Mouse (Mus musculus): ENCODE results near the gene Ubtf.
"Not testable (repeated sequence)": the region's sequence is repeated elsewhere in the genome, so short reads cannot be mapped to it uniquely, and the experiment has no call there.

The Ubtf gene

GRCm38 (mm10) chr11:102319410-102319792 is at the start of gene Ubtf:
Gene Ubtf (minus strand): TSS chr11:102319742.
- no peak for DNase-seq (ENCODE audit: low read depth)

DNA sequence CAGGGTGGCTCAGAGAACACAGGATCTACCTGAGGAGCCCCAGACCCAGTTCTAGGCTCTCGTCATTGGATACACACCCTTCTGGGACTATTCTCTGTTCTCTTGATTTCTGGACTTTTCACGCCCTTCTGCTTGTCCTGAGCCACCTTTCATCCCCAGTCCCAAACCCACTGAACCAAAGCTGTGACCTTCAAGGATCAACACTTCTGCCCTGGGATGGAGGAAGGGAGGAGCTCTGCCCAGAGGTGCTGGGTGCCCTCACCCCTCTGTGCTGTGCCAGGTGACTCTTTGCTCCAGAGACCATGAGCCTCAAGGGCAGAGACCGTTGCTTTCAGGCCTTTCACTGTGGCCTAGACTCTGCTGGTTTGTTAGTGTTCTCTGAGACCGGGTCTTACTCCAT is 49.7 kb upstream of the Ubtf start:
- DNase-seq (ENCODE audit: low read depth), result no peak

DNA sequence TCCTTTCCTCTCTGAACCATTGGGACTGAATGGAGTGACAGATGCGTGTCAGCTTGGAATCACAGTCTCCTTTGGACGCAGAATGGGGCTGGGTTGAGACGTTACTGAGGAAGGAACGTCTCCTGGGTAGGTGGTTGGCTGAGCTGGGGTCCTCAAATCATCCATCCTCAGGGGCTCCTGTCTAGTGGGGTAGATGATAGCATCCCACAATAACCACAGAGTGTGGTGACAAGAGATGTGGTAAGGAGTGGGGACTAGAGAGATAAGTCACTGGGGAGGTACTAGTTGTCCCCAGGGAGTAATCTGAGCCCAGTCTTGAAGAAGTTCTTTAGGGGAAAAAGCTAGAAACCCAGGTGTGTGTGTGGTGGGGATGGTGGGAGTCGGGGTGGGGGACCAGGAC is 48.8 kb upstream of the Ubtf start:
- DNase-seq (ENCODE audit: low read depth), result no peak

DNA sequence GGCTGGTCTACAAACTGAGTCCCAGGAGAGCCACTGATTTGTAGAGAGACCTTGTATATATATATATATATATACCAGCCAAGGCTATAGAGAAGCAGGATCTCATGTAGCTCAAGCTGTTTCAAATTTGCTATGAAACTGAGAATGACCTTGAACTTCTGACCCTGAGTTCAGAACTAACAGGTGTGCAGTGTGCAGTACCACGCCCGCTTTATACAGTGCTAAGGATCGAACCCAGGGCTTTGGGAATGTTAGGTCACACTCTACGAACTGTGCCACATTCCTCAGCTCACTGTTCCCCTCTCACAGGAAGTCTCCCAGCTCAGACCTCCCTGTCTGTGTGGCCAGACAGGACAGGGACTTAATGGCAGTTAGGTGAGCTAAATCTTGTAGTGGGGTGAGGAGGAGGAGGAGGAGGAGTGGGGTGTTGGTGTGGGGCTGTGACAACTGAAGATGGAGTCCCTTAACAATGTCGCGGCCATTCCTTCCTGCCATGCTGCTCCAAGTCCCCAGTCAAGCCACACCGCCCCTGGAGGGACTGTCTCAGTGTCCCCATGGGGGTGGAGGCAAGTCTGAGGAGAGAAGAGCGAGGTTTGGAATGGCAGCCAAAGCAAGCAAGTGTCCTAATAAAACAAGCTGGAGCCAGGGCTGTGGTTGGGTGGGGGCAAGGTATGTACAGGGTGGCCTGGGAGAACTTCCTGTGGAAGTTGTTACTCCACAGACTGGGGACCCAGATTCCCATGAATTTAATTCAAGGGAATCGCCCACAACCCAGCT is 48.1 kb upstream of the Ubtf start:
- no peak for DNase-seq (ENCODE audit: low read depth)

- not testable (repeated sequence) for DNase-seq (ENCODE audit: low read depth)
Observed at GRCm38 (mm10) chr11:102366103-102366502, 46.6 kb upstream of the Ubtf start, which contains the start of gene Slc4a1. Gene Slc4a1 (minus strand): TSS chr11:102366203.

DNA sequence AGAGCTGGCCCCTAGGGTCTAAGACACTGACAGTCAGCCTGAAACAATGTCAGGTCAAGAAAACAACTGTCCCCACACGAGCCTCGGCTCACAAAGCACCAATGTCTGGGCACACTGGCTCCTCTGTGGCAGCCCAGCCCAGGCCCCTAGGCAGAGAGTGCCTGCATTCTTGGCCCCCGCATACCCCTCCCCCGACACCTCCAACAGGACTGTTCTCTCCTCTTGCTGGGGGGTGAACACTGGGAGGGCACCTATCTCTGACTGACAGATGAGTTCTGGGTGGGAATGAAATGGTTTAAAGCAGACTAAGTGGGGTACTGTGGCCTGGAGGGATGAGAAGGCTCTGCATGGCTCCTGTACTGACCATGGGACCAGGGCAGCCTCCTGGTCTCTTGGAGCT is 46.2 kb upstream of the Ubtf start:
- DNase-seq (ENCODE audit: low read depth), result no peak

GRCm38 (mm10) chr11:102364570-102365371 is 45.2 kb upstream of the Ubtf start:
- no peak for DNase-seq (ENCODE audit: low read depth)

DNA sequence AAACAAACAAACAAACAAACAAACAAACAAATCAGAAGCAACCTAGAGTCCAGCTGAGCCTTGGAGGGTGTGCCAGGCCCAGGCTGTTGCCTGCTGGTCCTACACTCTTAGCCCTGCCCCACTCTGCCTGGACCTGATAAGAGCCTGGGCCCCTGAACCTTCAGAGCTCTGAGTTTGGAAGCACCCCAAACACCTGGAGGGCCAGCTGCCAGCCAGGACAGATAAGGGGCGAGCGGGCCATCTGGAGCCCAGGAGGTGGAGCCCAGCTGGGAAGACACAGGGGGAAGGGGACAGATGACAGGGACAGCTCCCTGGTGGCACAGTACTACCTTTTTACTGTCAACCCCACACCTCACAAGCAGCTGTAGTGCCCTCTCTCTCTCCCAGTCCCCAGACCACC is 44.1 kb upstream of the Ubtf start:
- DNase-seq (ENCODE audit: low read depth), result no peak

DNA sequence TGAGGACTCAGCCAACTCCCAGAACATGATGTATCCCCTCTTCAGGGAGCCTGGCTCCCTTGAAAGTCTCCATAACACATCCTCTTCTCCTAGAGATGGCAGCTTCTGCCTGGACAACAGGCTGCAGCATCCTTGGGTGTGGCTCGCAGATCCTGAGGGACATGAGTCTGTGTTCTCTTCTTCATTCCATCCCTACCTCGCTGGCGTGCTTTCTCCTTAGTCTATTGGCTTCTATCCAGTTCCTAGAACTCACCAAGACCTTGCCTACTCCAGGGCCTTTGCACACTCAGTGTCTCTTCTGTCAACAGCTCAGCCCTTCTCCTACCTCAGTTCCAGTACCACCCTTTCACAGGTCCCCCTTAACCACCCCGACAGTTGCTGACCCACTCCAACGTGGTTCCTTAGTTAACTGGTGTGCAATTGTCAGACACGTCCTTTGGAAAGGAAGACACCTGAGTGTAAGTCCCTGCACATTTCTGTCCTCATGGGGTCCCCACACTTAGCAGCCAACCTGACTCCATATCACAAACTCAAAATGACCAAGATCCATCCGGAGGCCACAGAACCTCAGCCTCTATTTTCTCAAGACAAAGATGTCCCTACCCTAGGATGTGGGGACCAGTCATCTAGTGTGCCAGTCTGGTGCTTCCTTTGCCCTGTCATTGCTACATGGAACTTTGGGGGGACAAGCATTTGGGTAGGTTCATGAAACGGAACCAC is 42.4 kb upstream of the Ubtf start:
- DNase-seq (ENCODE audit: low read depth), result no peak

GRCm38 (mm10) chr11:102358365-102358764 is 38.8 kb upstream of the Ubtf start:
- DNase-seq (ENCODE audit: low read depth), result no peak

- DNase-seq (ENCODE audit: low read depth), result no peak
Observed at GRCm38 (mm10) chr11:102356636-102357350, 37.3 kb upstream of the Ubtf start.

GRCm38 (mm10) chr11:102356190-102356589 is 36.6 kb upstream of the Ubtf start:
- no peak for DNase-seq (ENCODE audit: low read depth)

GRCm38 (mm10) chr11:102355501-102355900 is 36.0 kb upstream of the Ubtf start:
- DNase-seq (ENCODE audit: low read depth), result no peak

DNA sequence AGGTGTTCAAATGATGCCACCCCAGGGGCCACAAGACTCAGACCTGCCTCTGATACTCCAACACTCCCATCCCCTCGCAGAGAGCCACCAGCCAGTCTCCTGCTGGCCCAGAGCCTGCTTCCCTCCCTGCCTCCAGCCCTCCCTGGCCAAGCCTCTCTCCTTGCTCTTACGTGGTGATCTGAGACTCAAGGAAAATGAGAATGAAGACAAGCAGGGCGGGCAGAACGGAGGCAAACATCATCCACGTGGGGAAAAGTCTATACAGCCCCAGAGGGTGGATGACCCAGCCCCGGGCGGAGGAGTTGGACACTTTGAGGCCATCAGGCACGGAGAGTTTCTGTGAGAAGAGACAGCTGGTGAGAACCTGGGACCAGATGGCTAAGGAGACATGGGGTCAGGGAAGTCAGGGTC is 33.5 kb upstream of the Ubtf start:
- no peak for DNase-seq (ENCODE audit: low read depth)

GRCm38 (mm10) chr11:102352378-102352777 is 32.8 kb upstream of the Ubtf start:
- DNase-seq (ENCODE audit: low read depth), result no peak

- no peak for DNase-seq (ENCODE audit: low read depth)
Observed at GRCm38 (mm10) chr11:102350981-102351523, 31.5 kb upstream of the Ubtf start.

- DNase-seq (ENCODE audit: low read depth), result no peak
Observed at GRCm38 (mm10) chr11:102350416-102350815, 30.9 kb upstream of the Ubtf start.

DNA sequence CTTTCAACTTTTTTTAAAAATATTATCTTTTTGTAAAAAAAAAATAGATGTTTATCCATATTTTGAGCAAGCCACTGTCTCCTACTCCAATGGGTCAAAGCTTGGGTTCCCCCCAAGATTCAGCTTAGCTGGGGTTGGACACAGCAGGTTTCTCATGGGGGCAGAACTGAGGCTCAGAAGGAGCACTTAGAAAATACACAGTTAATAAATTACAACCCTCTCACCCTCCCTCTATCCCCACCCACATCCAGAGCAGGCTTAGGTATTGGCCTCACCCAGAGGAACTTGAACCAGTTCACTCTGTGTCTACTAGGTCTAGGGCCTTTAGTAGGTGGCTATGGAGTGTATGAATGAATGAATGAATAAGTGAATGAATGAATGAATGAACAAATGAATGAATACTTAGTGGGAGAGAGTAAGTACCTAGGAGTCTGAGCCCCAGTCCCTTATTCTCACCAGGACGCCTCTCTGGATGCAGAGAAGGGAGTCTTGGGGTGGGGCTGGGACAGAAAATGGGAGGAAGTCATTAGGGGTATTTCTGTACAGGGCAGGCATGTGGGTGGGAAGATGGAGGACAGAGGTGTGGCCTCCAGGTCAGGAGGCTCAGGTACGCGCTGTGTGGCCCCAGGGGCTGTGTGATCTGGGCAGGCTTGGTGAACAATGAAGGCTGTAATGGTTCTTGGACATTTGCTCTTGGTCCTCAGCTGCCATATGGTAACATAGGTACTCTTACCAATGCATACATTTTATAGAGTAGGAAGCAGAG is 29.8 kb upstream of the Ubtf start:
- no peak for DNase-seq (ENCODE audit: low read depth)

DNA sequence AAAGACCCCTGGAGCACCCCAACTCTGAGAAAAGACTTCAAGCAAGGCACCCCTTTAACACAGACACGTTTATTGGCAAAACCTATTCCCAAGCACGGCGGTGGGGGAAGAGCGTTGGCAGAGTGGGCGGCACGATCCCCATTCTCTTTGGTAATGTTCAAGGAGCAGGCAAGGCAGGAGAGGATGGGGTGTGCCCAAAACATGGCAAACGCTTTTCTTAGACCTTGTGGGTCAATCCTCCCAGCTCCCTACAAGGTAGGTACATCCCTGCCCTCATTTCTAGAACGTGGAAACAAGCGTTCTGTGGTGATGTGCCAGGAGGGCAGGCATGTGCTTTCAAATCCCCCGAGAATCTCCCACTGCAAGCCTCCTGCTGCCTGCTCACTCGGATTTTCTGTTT is 29.2 kb upstream of the Ubtf start:
- no peak for DNase-seq (ENCODE audit: low read depth)

- DNase-seq (ENCODE audit: low read depth), result no peak
Observed at GRCm38 (mm10) chr11:102348101-102348585, 28.6 kb upstream of the Ubtf start.

DNA sequence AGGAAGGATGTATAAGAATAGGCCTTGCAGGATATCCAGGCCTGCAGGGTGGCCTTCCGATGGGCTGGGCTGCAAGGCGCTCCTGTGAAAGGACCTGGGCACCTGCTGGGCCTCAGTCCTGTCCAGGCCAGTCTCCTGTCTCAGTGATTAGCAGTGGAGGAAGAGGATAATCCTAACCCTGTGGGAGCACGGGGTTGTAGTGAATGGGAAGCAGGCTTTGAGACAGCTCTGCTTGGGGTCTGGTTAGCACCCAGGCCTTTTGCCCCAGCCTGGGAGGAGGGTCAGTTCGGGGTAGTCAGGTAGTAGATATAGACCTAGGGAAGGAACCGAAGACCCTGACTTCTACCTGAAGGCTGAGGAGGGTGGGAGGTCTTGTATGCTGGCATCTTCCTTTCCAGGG is 28.1 kb upstream of the Ubtf start:
- DNase-seq (ENCODE audit: low read depth), result no peak

Measured in fibroblast of lung, adult 2 months (primary cell).